Mouse (Mus musculus): ENCODE data around the gene Prkcsh. TPM values are rescaled to one million over a fixed set of nuclear protein-coding genes. Genes with fewer than 3 reads are reported as not detected.

Prkcsh gene
- total RNA-seq, 2 experiments from 2014 or later, result 92.2 to 94.9 TPM

- DNase-seq (ENCODE audit: extremely low spot score in 1 of 2, low spot score in 2 of 2), result no peak
- intact Hi-C loops (cut with DNase I), result no loop called here
Observed at GRCm38 (mm10) chr9:22030386-22030785, 27.8 kb downstream of the Prkcsh start.

GRCm38 (mm10) chr9:22035300-22036044 lies 32.9 kb downstream of the Prkcsh start:
- intact Hi-C loops (cut with DNase I), result no loop called here
- DNase-seq (ENCODE audit: extremely low spot score in 1 of 2, low spot score in 2 of 2), result no peak

- intact Hi-C loops (cut with DNase I), result no loop called here
- DNase-seq (ENCODE audit: extremely low spot score in 1 of 2, low spot score in 2 of 2), result no peak
Observed at GRCm38 (mm10) chr9:22037826-22038225, 35.2 kb downstream of the Prkcsh start.

- no peak for DNase-seq (ENCODE audit: extremely low spot score in 1 of 2, low spot score in 2 of 2)
- intact Hi-C loops (cut with DNase I), result no loop called here
Observed at GRCm38 (mm10) chr9:22041832-22042231, 39.2 kb downstream of the Prkcsh start.

- intact Hi-C loops (cut with DNase I), result no loop called here
- no peak for DNase-seq (ENCODE audit: extremely low spot score in 1 of 2, low spot score in 2 of 2)
Observed at GRCm38 (mm10) chr9:22047329-22047728, 44.7 kb downstream of the Prkcsh start.

GRCm38 (mm10) chr9:22049315-22049714 lies 46.7 kb downstream of the Prkcsh start:
- intact Hi-C loops (cut with DNase I), result no loop called here
- DNase-seq (ENCODE audit: extremely low spot score in 1 of 2, low spot score in 2 of 2), result no peak

GRCm38 (mm10) chr9:22049721-22050270 lies 47.2 kb downstream of the Prkcsh start:
- DNase-seq (ENCODE audit: extremely low spot score in 1 of 2, low spot score in 2 of 2), result no peak
- intact Hi-C loops (cut with DNase I), result no loop called here

GRCm38 (mm10) chr9:22050351-22050889 lies 47.8 kb downstream of the Prkcsh start:
- peak in 1 of 2 experiments; percentile 80 for DNase-seq (ENCODE audit: extremely low spot score in 1 of 2, low spot score in 2 of 2)
- intact Hi-C loops (cut with DNase I), result no loop called here

- intact Hi-C loops (cut with DNase I), result no loop called here
- DNase-seq (ENCODE audit: extremely low spot score in 1 of 2, low spot score in 2 of 2), result peak in 1 of 2 experiments; percentile 78
Observed at GRCm38 (mm10) chr9:22051161-22051957, 48.8 kb downstream of the Prkcsh start.

- DNase-seq (ENCODE audit: extremely low spot score in 1 of 2, low spot score in 2 of 2), result peak; percentile 80 to 89
- intact Hi-C loops (cut with DNase I), result no loop called here
Observed at GRCm38 (mm10) chr9:22051958-22052254, 49.3 kb downstream of the Prkcsh start, which contains the start of gene Elavl3. Gene Elavl3, minus strand, starts transcription at chr9:22052023.

GRCm38 (mm10) chr9:22053657-22054056 lies 51.1 kb downstream of the Prkcsh start:
- intact Hi-C loops (cut with DNase I), result no loop called here
- DNase-seq (ENCODE audit: extremely low spot score in 1 of 2, low spot score in 2 of 2), result no peak

GRCm38 (mm10) chr9:22054411-22055076 lies 51.9 kb downstream of the Prkcsh start:
- DNase-seq (ENCODE audit: extremely low spot score in 1 of 2, low spot score in 2 of 2), result peak; percentile 81 to 88
- intact Hi-C loops (cut with DNase I), result no loop called here

GRCm38 (mm10) chr9:22055713-22056112 lies 53.1 kb downstream of the Prkcsh start:
- DNase-seq (ENCODE audit: extremely low spot score in 1 of 2, low spot score in 2 of 2), result peak in 1 of 2 experiments; percentile 48
- intact Hi-C loops (cut with DNase I), result no loop called here

- intact Hi-C loops (cut with DNase I), result no loop called here
- no peak for DNase-seq (ENCODE audit: extremely low spot score in 1 of 2, low spot score in 2 of 2)
Observed at GRCm38 (mm10) chr9:22056303-22056910, 53.8 kb downstream of the Prkcsh start.

- DNase-seq (ENCODE audit: extremely low spot score in 1 of 2, low spot score in 2 of 2), result no peak
- intact Hi-C loops (cut with DNase I), result no loop called here
Observed at GRCm38 (mm10) chr9:22057031-22057517, 54.5 kb downstream of the Prkcsh start.

- peak in 1 of 2 experiments; percentile 49 for DNase-seq (ENCODE audit: extremely low spot score in 1 of 2, low spot score in 2 of 2)
- intact Hi-C loops (cut with DNase I), result no loop called here
Observed at GRCm38 (mm10) chr9:22058011-22058424, 55.4 kb downstream of the Prkcsh start.

- intact Hi-C loops (cut with DNase I), result no loop called here
- no peak for DNase-seq (ENCODE audit: extremely low spot score in 1 of 2, low spot score in 2 of 2)
Observed at GRCm38 (mm10) chr9:22061339-22061738, 58.7 kb downstream of the Prkcsh start.
